Mouse (Mus musculus): ENCODE measurements at regions not wholly inside any gene's neighbourhood (a gene's known extent, or its start where the extent isn't known, plus 50 kb on each side); places are given as distances from the start of the nearest gene placed in this dataset.
"Not testable (repeated sequence)": the region's sequence is repeated elsewhere in the genome, so short reads cannot be mapped to it uniquely, and the experiment has no call there.

- Histone ChIP-seq H3K27ac (ENCODE audit: insufficient read depth, low read length) (0 out of 2 replicates have a peak overlapping the region, but pooled peaks have one; percentile 23), H3K4me1 (ENCODE audit: control insufficient read depth, insufficient read depth, low read length) (no peaks in the 10 kb centered on the region), H3K4me3 (ENCODE audit: insufficient read depth, low read length) (no peak overlapping the region)
- TF ChIP-seq CTCF (IDR thresholded peaks at IDR 0.05; ENCODE audit: extremely low read depth, insufficient read depth, low read length) (no peak), POLR2A (IDR thresholded peaks at IDR 0.05; ENCODE audit: extremely low read depth, insufficient read depth, low read length) (no peak)
These were observed 154.7 kb downstream of the Fam174a start for GRCm38 (mm10) chr1:95468095-95468494.

- no peak for TF ChIP-seq POLR2A (IDR thresholded peaks at IDR 0.05; ENCODE audit: extremely low read depth, insufficient read depth, low read length)
- no peak for TF ChIP-seq CTCF (IDR thresholded peaks at IDR 0.05; ENCODE audit: extremely low read depth, insufficient read depth, low read length)
- Histone ChIP-seq H3K4me3 (ENCODE audit: insufficient read depth, low read length) (no peak overlapping the region), H3K27ac (ENCODE audit: insufficient read depth, low read length) (no peak overlapping the region), H3K4me1 (ENCODE audit: control insufficient read depth, insufficient read depth, low read length) (no peaks in the 10 kb centered on the region)
These were observed 155.3 kb downstream of the Fam174a start for GRCm38 (mm10) chr1:95468772-95469171.

- H3K4me1 ChIP-seq (ENCODE audit: control insufficient read depth, insufficient read depth, low read length) = no peaks in the 10 kb centered on the region
- no peak for TF ChIP-seq POLR2A (IDR thresholded peaks at IDR 0.05; ENCODE audit: extremely low read depth, insufficient read depth, low read length)
- TF ChIP-seq CTCF (IDR thresholded peaks at IDR 0.05; ENCODE audit: extremely low read depth, insufficient read depth, low read length) = no peak
- no peak overlapping the region for H3K4me3 ChIP-seq (ENCODE audit: insufficient read depth, low read length)
- no peak overlapping the region for H3K27ac ChIP-seq (ENCODE audit: insufficient read depth, low read length)
These were observed 157.1 kb downstream of the Fam174a start for GRCm38 (mm10) chr1:95470491-95470890.

GRCm38 (mm10) chr1:95493004-95493403 is 174.4 kb downstream of the St8sia4 start:
- no peaks in the 10 kb centered on the region for H3K4me1 ChIP-seq (ENCODE audit: control insufficient read depth, insufficient read depth, low read length)
- TF ChIP-seq POLR2A (IDR thresholded peaks at IDR 0.05; ENCODE audit: extremely low read depth, insufficient read depth, low read length) = no peak
- no peak for TF ChIP-seq CTCF (IDR thresholded peaks at IDR 0.05; ENCODE audit: extremely low read depth, insufficient read depth, low read length)

GRCm38 (mm10) chr1:95500671-95501070 is 166.7 kb downstream of the St8sia4 start:
- H3K4me3 ChIP-seq (ENCODE audit: insufficient read depth, low read length) = not testable (repeated sequence)

More at GRCm38 (mm10) chr1:95493004-95493403, 174.4 kb downstream of the St8sia4 start:
- H3K4me3 ChIP-seq (ENCODE audit: insufficient read depth, low read length) = no peak overlapping the region
- H3K27ac ChIP-seq (ENCODE audit: insufficient read depth, low read length) = no peak overlapping the region

GRCm38 (mm10) chr1:95508718-95509117 is 158.7 kb downstream of the St8sia4 start:
- H3K4me3 ChIP-seq (ENCODE audit: insufficient read depth, low read length) = no peak overlapping the region
- TF ChIP-seq CTCF (IDR thresholded peaks at IDR 0.05; ENCODE audit: extremely low read depth, insufficient read depth, low read length) (no peak), POLR2A (IDR thresholded peaks at IDR 0.05; ENCODE audit: extremely low read depth, insufficient read depth, low read length) (no peak)
- no peak overlapping the region for H3K27ac ChIP-seq (ENCODE audit: insufficient read depth, low read length)
- no peaks in the 10 kb centered on the region for H3K4me1 ChIP-seq (ENCODE audit: control insufficient read depth, insufficient read depth, low read length)

More at GRCm38 (mm10) chr1:95500671-95501070, 166.7 kb downstream of the St8sia4 start:
- not testable (repeated sequence) for H3K27ac ChIP-seq (ENCODE audit: insufficient read depth, low read length); H3K4me1 ChIP-seq (ENCODE audit: control insufficient read depth, insufficient read depth, low read length)

- H3K4me1 ChIP-seq (ENCODE audit: control insufficient read depth, insufficient read depth, low read length) = no peaks in the 10 kb centered on the region
- TF ChIP-seq POLR2A (IDR thresholded peaks at IDR 0.05; ENCODE audit: extremely low read depth, insufficient read depth, low read length) (no peak), CTCF (IDR thresholded peaks at IDR 0.05; ENCODE audit: extremely low read depth, insufficient read depth, low read length) (no peak)
- no peak overlapping the region for H3K27ac ChIP-seq (ENCODE audit: insufficient read depth, low read length)
- H3K4me3 ChIP-seq (ENCODE audit: insufficient read depth, low read length) = no peak overlapping the region
These were observed 138.6 kb downstream of the St8sia4 start for GRCm38 (mm10) chr1:95528726-95529125.

GRCm38 (mm10) chr1:95531017-95531416 is 136.4 kb downstream of the St8sia4 start:
- no peaks in the 10 kb centered on the region for H3K4me1 ChIP-seq (ENCODE audit: control insufficient read depth, insufficient read depth, low read length)
- TF ChIP-seq POLR2A (IDR thresholded peaks at IDR 0.05; ENCODE audit: extremely low read depth, insufficient read depth, low read length) = no peak
- no peak for TF ChIP-seq CTCF (IDR thresholded peaks at IDR 0.05; ENCODE audit: extremely low read depth, insufficient read depth, low read length)
- H3K4me3 ChIP-seq (ENCODE audit: insufficient read depth, low read length) = no peak overlapping the region
- no peak overlapping the region for H3K27ac ChIP-seq (ENCODE audit: insufficient read depth, low read length)
